Mouse (Mus musculus): ENCODE measurements at regions not wholly inside any gene's neighbourhood (a gene's known extent, or its start where the extent isn't known, plus 50 kb on each side); places are given as distances from the start of the nearest gene placed in this dataset.

DNA sequence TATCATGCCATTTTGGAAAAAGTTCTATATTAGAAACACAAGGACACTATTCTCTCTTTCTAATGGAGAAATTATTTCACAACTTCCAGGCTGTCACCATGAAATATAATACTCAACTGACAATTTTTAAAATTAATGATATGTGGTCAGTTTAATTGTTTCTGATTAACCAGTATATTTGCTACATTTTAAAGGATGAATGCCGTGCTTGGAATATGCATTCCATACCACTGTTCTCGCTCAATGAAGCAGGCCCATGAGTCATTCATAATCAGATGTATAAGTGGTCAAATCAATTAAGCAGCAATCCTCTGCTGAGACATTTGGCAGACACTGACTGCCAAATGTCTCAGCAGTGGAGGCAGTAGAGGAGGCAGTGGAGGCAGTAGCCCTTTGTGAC is 283.4 kb upstream of the Gpc5 start:
- DNase-seq (ENCODE audit: low spot score), result no peak

DNA sequence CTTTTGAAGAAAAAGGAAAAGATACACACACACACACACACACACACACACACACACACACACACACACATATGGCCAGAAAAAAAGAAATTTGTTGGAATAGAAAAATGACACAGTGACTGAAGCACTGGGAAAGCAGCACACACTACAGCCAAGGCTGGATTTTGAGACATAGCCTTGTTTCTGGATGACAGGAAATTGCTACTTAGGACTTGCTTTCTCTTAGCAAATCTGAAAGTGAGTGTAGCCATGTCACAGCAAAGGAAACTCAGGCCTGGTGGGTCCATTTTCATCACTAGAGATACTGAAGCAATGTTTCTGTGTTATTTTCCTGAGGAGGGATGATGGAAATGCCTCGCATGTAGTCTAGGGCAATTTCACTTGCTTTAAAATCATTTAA is 271.3 kb upstream of the Gpc5 start:
- no peak for DNase-seq (ENCODE audit: low spot score)

DNA sequence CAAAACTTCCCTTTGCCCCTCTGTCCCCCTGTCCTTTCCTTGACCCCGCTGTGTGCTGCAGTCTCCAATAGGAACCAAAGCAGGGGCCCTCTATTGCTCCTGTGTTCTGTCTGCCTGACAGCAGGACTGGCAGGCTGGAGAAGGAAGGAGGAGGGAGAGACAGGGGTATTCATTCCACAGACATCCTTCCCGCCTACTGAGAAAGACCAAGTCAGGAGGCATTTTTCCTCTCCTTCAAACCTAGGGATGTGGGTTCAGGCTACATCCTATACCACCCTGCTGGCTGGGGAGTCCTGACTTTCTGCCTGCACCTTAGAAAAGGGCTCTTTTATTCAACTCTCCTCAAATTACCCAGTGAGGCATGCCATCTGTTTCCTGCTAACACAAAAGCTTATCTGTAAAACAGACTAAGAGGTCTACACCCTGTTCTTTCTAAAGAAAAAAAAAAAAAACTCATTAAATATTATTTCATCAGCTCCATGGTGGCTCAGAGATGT is 270.9 kb upstream of the Gpc5 start:
- DNase-seq (ENCODE audit: low spot score), result peak; percentile 81

- DNase-seq (ENCODE audit: low spot score), result no peak
These were observed 270.3 kb upstream of the Gpc5 start for GRCm38 (mm10) chr14:114821672-114822071.

- no peak for DNase-seq (ENCODE audit: low spot score)
These were observed 265.2 kb upstream of the Gpc5 start for GRCm38 (mm10) chr14:114826662-114827321.

- peak; percentile 74 for DNase-seq (ENCODE audit: low spot score)
These were observed 262.7 kb upstream of the Gpc5 start for GRCm38 (mm10) chr14:114829310-114829709.

DNA sequence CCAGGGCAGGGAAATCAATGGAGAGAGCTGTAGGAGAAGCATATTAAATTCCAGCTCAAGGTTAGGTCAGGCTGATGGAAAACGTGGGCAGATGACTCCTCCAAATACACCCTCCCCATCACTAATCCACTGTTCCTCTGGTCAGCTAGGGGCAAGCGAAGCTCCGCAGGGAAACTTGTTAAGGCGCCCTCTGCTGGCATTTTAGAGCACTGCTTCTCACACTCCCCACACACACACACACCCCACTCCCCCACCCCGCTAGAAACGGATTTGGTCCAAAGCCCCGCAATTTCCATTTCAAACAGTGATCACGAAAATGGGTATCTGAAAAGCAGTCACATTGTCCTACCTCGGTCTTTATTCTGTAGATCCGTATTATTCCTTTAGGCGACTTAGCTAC is 259.0 kb upstream of the Gpc5 start:
- no peak for DNase-seq (ENCODE audit: low spot score)

GRCm38 (mm10) chr14:114836723-114837349 is 255.2 kb upstream of the Gpc5 start:
- no peak for DNase-seq (ENCODE audit: low spot score)

GRCm38 (mm10) chr14:114837652-114838276 is 254.3 kb upstream of the Gpc5 start:
- peak; percentile 66 for DNase-seq (ENCODE audit: low spot score)

DNA sequence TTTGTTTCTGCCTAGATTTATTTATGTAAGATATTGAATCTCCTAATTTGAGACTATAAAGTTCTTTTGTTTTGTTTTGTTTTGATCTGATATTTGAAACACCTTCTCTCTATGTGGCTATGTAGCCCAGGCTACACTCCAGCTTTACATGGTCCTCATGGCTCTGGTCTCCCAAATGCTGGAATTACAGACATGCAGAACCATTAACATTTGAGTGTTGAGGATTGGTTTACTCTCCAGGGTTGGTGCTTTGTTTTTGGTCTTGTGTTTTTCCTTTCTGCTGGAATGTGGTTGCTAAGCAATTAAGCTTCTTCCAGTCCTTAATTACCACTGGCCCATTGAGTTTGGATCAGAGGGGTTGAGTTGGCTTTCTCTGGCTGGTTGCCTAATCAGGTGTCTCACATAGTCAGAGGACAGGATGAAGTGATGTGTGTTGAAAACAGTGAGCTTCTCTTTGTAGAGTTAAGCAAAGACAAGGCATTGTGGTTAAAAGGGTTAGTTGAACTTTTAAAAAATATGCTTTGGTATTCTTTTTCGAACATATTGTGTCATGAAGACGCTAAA is 252.6 kb upstream of the Gpc5 start:
- DNase-seq (ENCODE audit: low spot score), result peak; percentile 54

DNA sequence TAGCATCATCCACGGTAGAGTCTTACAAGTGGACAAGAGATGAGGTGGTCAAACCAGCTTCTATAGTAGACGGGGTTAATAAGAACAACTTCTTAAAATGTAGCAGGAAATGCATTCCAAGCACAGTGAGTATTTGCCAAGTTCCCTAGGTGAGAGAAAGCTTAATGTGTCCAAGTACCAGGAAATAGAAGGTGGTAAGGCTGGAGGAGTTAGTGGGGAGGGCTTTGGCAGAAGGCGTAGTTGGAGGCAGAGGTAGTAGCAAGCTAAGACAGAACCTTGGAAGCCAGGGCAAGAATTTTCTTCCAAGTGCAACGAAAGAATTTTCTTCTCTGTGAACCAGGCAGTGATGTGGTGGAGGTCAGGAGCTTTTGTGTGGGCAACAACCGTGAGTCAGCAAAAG is 251.2 kb upstream of the Gpc5 start:
- DNase-seq (ENCODE audit: low spot score), result no peak

GRCm38 (mm10) chr14:114841552-114841951 is 250.5 kb upstream of the Gpc5 start:
- no peak for DNase-seq (ENCODE audit: low spot score)

DNA sequence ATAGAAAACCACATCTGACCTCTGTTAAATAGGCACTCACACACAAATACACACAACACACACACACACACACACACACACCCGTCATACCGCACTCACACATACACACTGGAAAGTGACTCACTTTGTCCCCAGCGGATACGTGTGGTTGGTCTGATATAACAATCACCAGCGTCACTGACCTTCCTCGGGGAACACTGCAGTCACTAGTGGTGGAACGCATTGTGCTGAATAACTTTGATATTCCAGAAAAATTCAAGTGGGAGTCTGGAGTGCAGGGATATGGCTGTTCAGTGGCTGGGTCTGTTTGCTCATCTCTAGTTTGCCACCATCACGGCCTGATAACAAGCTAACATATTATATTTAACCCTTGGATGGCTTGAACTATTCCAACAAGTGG is 249.7 kb upstream of the Gpc5 start:
- no peak for DNase-seq (ENCODE audit: low spot score)

GRCm38 (mm10) chr14:114843105-114843743 is 248.8 kb upstream of the Gpc5 start:
- no peak for DNase-seq (ENCODE audit: low spot score)

- peak; percentile 86 for DNase-seq (ENCODE audit: low spot score)
These were observed 237.5 kb upstream of the Gpc5 start for GRCm38 (mm10) chr14:114854324-114855054.

DNA sequence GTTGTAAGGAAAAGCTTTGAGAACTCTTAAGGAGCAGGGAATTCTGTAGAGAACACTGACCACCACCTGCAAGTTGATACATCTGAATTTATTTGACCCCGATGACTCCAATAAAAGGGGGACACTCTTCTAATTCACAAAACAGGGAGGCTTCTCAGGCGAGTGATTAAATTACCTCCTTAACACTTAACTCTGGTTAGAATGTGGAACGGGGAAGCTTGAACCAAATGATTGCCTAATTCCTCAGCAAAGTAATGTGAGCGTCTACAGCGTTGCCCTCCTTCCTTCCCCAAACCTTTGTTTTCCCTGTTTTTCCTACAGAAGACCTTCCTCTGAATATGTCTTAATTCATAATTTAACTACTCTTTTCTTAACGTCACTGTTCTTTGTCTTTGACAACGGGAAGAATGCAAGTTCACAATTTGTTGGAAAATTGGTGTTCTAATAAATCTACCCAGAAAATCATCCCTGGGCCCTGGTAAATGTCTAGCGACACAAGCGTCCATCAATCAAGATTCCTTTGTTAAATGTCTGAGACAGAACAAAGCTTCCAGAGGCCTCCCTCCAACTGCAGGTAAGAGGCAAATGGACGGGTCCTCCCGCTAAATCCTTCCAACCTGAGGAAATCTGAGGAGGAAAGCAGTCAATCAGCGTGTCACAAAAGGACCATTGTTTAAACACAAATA is 236.8 kb upstream of the Gpc5 start:
- peak; percentile 66 for DNase-seq (ENCODE audit: low spot score)

GRCm38 (mm10) chr14:114855746-114856145 is 236.3 kb upstream of the Gpc5 start:
- DNase-seq (ENCODE audit: low spot score), result no peak

GRCm38 (mm10) chr14:114856243-114857031 is 235.6 kb upstream of the Gpc5 start:
- peak; percentile 79 for DNase-seq (ENCODE audit: low spot score)

DNA sequence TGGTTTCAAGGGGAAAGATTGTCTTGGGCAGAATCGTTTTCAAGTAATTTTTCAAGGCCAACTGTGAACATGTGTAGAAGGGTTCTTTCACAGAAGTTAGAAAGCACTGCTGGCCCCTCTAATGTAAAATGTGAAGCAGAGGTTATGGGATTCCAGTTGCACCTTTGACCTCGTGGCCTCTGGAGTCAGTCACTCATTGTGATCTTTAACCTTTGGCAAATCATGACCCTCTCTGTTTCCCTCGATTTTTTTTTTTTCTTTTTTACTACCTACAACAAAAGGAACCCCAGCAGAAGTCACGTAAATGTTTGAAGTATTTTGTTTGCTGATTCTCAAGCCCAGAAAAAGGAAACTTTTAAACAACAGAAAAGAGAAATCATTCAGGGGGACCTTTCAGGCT is 234.8 kb upstream of the Gpc5 start:
- DNase-seq (ENCODE audit: low spot score), result peak; percentile 92

GRCm38 (mm10) chr14:114857689-114858088 is 234.3 kb upstream of the Gpc5 start:
- peak; percentile 85 for DNase-seq (ENCODE audit: low spot score)

Data from embryo, embryonic 10 days (tissue).